8 mouse cellular contexts compared by ENCODE assay signal in genomic region chr10:117676644-117677313, GRCm38 (mm10). TPM values are rescaled to one million over a fixed set of nuclear protein-coding genes. Genes with fewer than 3 reads are reported as not detected.
A peak's percentile ranks its signal among the peaks of the same experiment; 100 is the strongest.
DNase-seq lines count a peak whose midpoint lies in the region; ATAC-seq and TF ChIP-seq lines count a peak whose summit lies in the region.

No protein-coding gene starts in this region.

- TF ChIP-seq CTCF in gastrocnemius, adult 2 months (IDR thresholded peaks at IDR 0.05): peak; percentile 74
- TF ChIP-seq CTCF in midbrain, postnatal 0 days (IDR thresholded peaks at IDR 0.05): peak; percentile 82

- 33% methylated on average over 17 of the region's 17 CpGs for WGBS in forebrain, embryonic 11.5 days
- 21% methylated on average over 17 of the region's 17 CpGs for WGBS in hindbrain, embryonic 16.5 days
- 27% methylated on average over 17 of the region's 17 CpGs for WGBS in midbrain, postnatal 0 days

- no peak overlapping the region for H3K27ac ChIP-seq in gastrocnemius, adult 2 months
- H3K27ac ChIP-seq in forebrain, embryonic 11.5 days (ENCODE audit: low read depth, low read length): no peak overlapping the region
- H3K27ac ChIP-seq in hindbrain, embryonic 16.5 days (ENCODE audit: low read depth, low read length): peak overlapping the region; percentile 80
- peak overlapping the region; percentile 71 for H3K27ac ChIP-seq in midbrain, postnatal 0 days (ENCODE audit: low read depth, low read length)

- peak overlapping the region; percentile 60 for H3K4me3 ChIP-seq in gastrocnemius, adult 2 months
- H3K4me3 ChIP-seq in forebrain, embryonic 11.5 days (ENCODE audit: low read depth, low read length): peak overlapping the region; percentile 30
- H3K4me3 ChIP-seq in hindbrain, embryonic 16.5 days (ENCODE audit: low read length): peak overlapping the region; percentile 43
- peak overlapping the region; percentile 35 for H3K4me3 ChIP-seq in midbrain, postnatal 0 days (ENCODE audit: low read depth, low read length)

- DNase-seq in gastrocnemius, adult 2 months: no peak
- DNase-seq in gastrocnemius, postnatal 4 days (ENCODE audit: low spot score in 2 of 2): no peak
- peak; percentile 43 for DNase-seq in c-Kit-positive CD71-negative TER-119-negative erythroid progenitor cells, embryonic 14.5 days (ENCODE audit: low read depth)
- no peak for DNase-seq in forebrain, embryonic 11.5 days (ENCODE audit: low spot score)
- peak; percentile 23 for DNase-seq in left cerebral cortex, postnatal 4 days
- peak; percentile 90 for DNase-seq in midbrain, postnatal 0 days (ENCODE audit: low spot score)
- no peak for DNase-seq in urinary bladder, adult 18-20 months (ENCODE audit: low spot score in 2 of 2)

- no peaks in the 10 kb centered on the region for H3K4me1 ChIP-seq in forebrain, embryonic 11.5 days (replicated peaks; ENCODE audit: control insufficient read depth, insufficient read depth, low read length)
- H3K4me1 ChIP-seq in hindbrain, embryonic 16.5 days (ENCODE audit: control insufficient read depth, insufficient read depth, low read depth, low read length): peaks cover 2% of the 10 kb centered on the region; the same call in 1 of the 2 replicates
- H3K4me1 ChIP-seq in midbrain, postnatal 0 days (ENCODE audit: insufficient read depth, low read length): no peaks in the 10 kb centered on the region

- H3K27me3 ChIP-seq in forebrain, embryonic 11.5 days (ENCODE audit: control insufficient read depth, insufficient read depth, low read length): no peaks in the 10 kb centered on the region
- no peaks in the 10 kb centered on the region for H3K27me3 ChIP-seq in hindbrain, embryonic 16.5 days (replicated peaks; ENCODE audit: control insufficient read depth, insufficient read depth, low read length)
- H3K27me3 ChIP-seq in midbrain, postnatal 0 days (ENCODE audit: insufficient read depth, low read length): no peaks in the 10 kb centered on the region; the same call in 1 of the 2 replicates

- H3K9me3 ChIP-seq in forebrain, embryonic 11.5 days (ENCODE audit: control insufficient read depth, low read length): no peaks in the 10 kb centered on the region
- no peaks in the 10 kb centered on the region for H3K9me3 ChIP-seq in hindbrain, embryonic 16.5 days (ENCODE audit: control insufficient read depth, low read length)
- H3K9me3 ChIP-seq in midbrain, postnatal 0 days (ENCODE audit: low read length): no peaks in the 10 kb centered on the region

- intact Hi-C loops in gastrocnemius, adult 2 months (cut with DNase I): loop anchor here (1.0 kb wide), 2 partner anchors 161 to 221 kb away; no protein-coding TSS in a partner anchor
- intact Hi-C loops in left cerebral cortex, postnatal 4 days (cut with DNase I): loop anchor here (2.0 to 10.0 kb wide), 4 partner anchors 159 to 452 kb away; partner anchors contain the start of gene Yeats4

- H3K9ac ChIP-seq in forebrain, embryonic 11.5 days (ENCODE audit: low read length): peak overlapping the region; percentile 49; the same call in 1 of the 2 replicates
- peak overlapping the region; percentile 60 for H3K9ac ChIP-seq in hindbrain, embryonic 16.5 days (ENCODE audit: low read depth, low read length)
- H3K9ac ChIP-seq in midbrain, postnatal 0 days (replicated peaks; ENCODE audit: low read length, poor library complexity, severe bottlenecking): peak overlapping the region; percentile 51

- no peaks in the 10 kb centered on the region for H3K36me3 ChIP-seq in forebrain, embryonic 11.5 days (ENCODE audit: control insufficient read depth, insufficient read depth, low read length)
- H3K36me3 ChIP-seq in hindbrain, embryonic 16.5 days (ENCODE audit: control insufficient read depth, insufficient read depth, low read length): no peaks in the 10 kb centered on the region
- H3K36me3 ChIP-seq in midbrain, postnatal 0 days (ENCODE audit: insufficient read depth, low read length): no peaks in the 10 kb centered on the region

- peak overlapping the region; percentile 52 for H3K4me2 ChIP-seq in forebrain, embryonic 11.5 days (ENCODE audit: low read depth, low read length, severe bottlenecking)
- H3K4me2 ChIP-seq in hindbrain, embryonic 16.5 days (ENCODE audit: low read length): peak overlapping the region; percentile 74
- H3K4me2 ChIP-seq in midbrain, postnatal 0 days (ENCODE audit: low read depth, low read length, poor library complexity, severe bottlenecking): peak overlapping the region; percentile 54

- ATAC-seq in forebrain, embryonic 11.5 days (replicated peaks; ENCODE audit: low FRiP score): peak; percentile 35; the same call in 1 of the 2 replicates
- ATAC-seq in hindbrain, embryonic 16.5 days: peak; percentile 49
- ATAC-seq in midbrain, postnatal 0 days (ENCODE audit: low FRiP score): peak; percentile 26; the same call in 1 of the 2 replicates

RNA-seq across cellular contexts. Expression of gene Mdm2, which starts 33.8 kb away (rescaled TPM):
- total RNA-seq in gastrocnemius, adult 2 months (2021): 10 to 100 TPM; 49.2 to 49.8 TPM
- total RNA-seq in gastrocnemius, postnatal 4 days (2021): 10 to 100 TPM; 39.6 to 48.6 TPM
- 75.9 and 91.6 TPM in 2 replicates for polyA plus RNA-seq in forebrain, embryonic 11.5 days (2014; fragmentation: Nextera tagmentation; extraction: Ambion mirVana)
- 40.0 and 50.1 TPM in 2 replicates for polyA plus RNA-seq in hindbrain, embryonic 16.5 days (2015; fragmentation: Nextera tagmentation; extraction: Ambion mirVana)
- total RNA-seq in left cerebral cortex, postnatal 4 days (2021): 10 to 100 TPM; 39.1 to 51.9 TPM
- total RNA-seq in midbrain, postnatal 0 days (2014; rRNA removed): 65.1 and 69.9 TPM in 2 replicates
- polyA plus RNA-seq in midbrain, postnatal 0 days (2015; fragmentation: Nextera tagmentation; extraction: Ambion mirVana): 23.2 and 28.7 TPM in 2 replicates

RNA-seq across cellular contexts. Expression of gene Cpm, which starts 47.5 kb away (rescaled TPM):
- 1 to 10 TPM; 2.2 to 2.9 TPM for total RNA-seq in gastrocnemius, adult 2 months (2021)
- 10 to 100 TPM; 13.2 to 14.0 TPM for total RNA-seq in gastrocnemius, postnatal 4 days (2021)
- 4.1 and 5.0 TPM in 2 replicates for polyA plus RNA-seq in forebrain, embryonic 11.5 days (2014; fragmentation: Nextera tagmentation; extraction: Ambion mirVana)
- 2.7 and 3.9 TPM in 2 replicates for polyA plus RNA-seq in hindbrain, embryonic 16.5 days (2015; fragmentation: Nextera tagmentation; extraction: Ambion mirVana)
- 1 to 10 TPM; 1.7 to 2.5 TPM for total RNA-seq in left cerebral cortex, postnatal 4 days (2021)
- 3.9 TPM in 2 replicates for total RNA-seq in midbrain, postnatal 0 days (2014; rRNA removed)
- 4.8 and 7.9 TPM in 2 replicates for polyA plus RNA-seq in midbrain, postnatal 0 days (2015; fragmentation: Nextera tagmentation; extraction: Ambion mirVana)

Comparison
In these comparisons a context has a peak if more than half of its experiments do, and no peak if none do; other contexts are left out.
1. DNase-seq: peak in c-Kit-positive CD71-negative TER-119-negative erythroid progenitor cells, embryonic 14.5 days (single experiment), left cerebral cortex, postnatal 4 days (single experiment) and midbrain, postnatal 0 days (single experiment); none in gastrocnemius, adult 2 months (single experiment), gastrocnemius, postnatal 4 days (0 of 2), forebrain, embryonic 11.5 days (single experiment) and urinary bladder, adult 18-20 months (0 of 2).
2. H3K27ac ChIP-seq: peak in hindbrain, embryonic 16.5 days (single experiment) and midbrain, postnatal 0 days (single experiment); none in gastrocnemius, adult 2 months (single experiment) and forebrain, embryonic 11.5 days (single experiment).
3. Peak in every context shown above with its lines, with median percentiles within 50 percentile points of each other: H3K4me3 ChIP-seq, ATAC-seq, H3K4me2 ChIP-seq and H3K9ac ChIP-seq.